Mouse (Mus musculus) large intestine, adult 2 months (tissue): ENCODE measurements around the gene Elf1. TPM values are rescaled to one million over a fixed set of nuclear protein-coding genes. Genes with fewer than 3 reads are reported as not detected.

Experiments used
- DNase-seq: peaks from one replicate; pipeline ENCODE4 v3.0.0-alpha.2; 2012; ENCODE audit warnings: low read depth, low spot score
- WGBS: fragments of 180-500 bp; shearing (Covaris S2); methylation state at CpG from one replicate; pipeline ENCODE4 v1.1.7; 2018; 5-methylcytosine and 5-hydroxymethylcytosine counted together
- polyA plus RNA-seq: library from polyadenylated mRNA; depleted of rRNA; stranded (reverse); fragments of >200 nt; gene quantifications from 2 replicates; pipeline ENCODE4 v1.2.3, GENCODE M21; 2012

The Elf1 gene
- polyA plus RNA-seq, 1 experiment: 12.0 TPM

- no peak for DNase-seq
Observed at GRCm38 (mm10) chr14:79537921-79538320, 56.9 kb downstream of the Elf1 start.

GRCm38 (mm10) chr14:79541606-79542005 lies 60.6 kb downstream of the Elf1 start:
- DNase-seq: no peak

DNA sequence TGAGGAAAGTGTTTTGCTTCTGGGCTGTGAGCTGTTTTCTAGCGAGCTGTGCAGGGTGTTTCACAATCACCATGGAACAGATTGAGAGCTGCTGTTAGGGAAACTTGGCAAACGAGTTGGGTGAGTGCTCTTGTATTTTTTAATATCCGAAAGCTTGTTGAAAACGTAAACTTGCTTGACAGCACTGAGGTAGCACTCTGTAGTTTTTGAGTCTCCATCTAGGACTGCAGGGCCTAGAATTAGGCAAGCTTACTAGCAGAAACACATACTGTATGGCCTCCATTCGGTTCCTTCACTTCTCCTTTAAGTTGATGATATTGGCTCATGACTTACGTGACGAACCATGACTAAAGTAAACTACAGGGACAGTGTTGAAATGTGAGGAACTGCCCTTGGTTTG lies 68.3 kb downstream of the Elf1 start:
- no peak for DNase-seq

DNA sequence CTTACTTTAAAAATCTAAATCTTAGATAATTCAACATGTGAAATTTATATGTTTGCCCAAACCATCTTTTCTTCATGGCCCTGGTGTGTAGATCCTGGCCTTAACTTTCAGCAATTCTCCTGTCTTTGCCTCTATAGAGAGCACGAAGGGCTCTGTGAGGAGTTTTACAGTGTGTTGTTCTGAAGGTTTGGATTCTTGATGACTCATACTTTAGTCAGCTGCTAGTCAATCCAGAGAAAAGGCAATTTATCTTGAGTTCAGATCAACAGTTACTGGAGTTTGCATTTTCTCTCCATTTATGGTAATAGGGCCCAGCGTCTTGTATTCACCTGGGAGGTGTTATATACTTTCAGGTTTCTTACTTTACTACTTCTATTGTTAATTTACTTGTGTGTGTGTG lies 70.9 kb downstream of the Elf1 start:
- DNase-seq: no peak
- 23% methylated on average over 2 of the region's 2 CpGs for WGBS

More for the DNA sequence above, 68.3 kb downstream of the Elf1 start:
- WGBS: 20% methylated on average over 7 of the region's 7 CpGs

GRCm38 (mm10) chr14:79552854-79553253 lies 71.9 kb downstream of the Elf1 start:
- no peak for DNase-seq
- 100% methylated on average over 1 of the region's 1 CpGs for WGBS

DNA sequence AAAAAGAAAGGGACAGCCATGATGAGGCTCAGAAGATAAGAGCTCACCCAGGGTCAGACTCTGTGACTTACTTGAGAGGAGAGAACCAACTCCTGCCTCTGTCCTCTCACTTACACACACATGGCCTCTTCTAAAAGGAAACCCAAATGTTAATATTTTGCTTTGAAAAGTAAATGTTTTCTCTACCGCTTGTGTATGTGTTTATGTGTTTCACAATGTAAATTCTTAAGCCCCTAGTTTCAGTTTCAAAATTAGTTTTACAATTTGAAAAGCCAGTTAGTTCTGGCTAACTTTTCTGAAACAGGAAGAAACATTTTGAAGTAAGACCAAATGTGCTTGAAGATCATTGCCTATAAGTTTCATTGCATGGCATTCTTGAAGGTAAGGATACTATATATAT lies 76.8 kb downstream of the Elf1 start:
- 16% methylated on average over 1 of the region's 1 CpGs for WGBS
- DNase-seq: no peak

DNA sequence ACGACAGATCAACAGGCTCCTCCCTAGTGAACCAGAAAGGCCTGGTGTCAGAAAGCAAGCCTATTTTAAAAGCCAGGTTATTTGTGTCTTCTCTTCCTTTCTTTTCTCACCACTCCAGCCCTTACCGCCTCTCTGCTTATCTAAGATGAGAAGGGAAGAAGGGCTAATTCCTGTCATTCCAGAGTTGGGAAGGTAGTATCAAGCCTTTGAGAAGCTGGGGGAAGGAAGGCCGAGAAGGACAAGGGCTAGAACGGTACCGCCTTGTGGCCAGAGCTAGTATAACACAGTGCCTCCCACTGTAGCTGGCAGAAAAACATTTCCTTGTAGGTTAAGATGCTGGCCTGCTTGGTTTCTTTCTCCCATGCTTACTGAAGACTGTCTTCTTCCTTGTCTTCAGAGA lies 81.8 kb downstream of the Elf1 start:
- 13% methylated on average over 5 of the region's 5 CpGs for WGBS
- no peak for DNase-seq

DNA sequence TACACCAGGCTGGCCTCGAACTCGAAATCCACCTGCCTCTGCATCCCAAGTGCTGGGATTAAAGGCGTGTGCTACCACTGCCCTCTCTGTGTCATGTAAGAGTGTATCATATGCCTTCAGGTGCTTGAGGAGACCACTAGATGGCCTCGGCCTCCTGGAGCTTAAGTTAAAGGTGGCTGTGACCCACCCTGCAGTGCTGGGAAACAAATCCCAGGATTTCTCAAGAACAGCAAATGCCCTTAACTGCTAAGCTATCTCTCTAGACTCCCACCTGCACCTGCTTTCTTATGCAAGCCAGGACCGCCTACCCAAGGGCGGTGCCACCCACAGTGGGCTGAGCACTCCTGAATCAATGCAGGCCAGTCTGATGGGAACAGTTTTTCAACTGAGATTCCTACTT lies 83.8 kb downstream of the Elf1 start:
- no peak for DNase-seq

DNA sequence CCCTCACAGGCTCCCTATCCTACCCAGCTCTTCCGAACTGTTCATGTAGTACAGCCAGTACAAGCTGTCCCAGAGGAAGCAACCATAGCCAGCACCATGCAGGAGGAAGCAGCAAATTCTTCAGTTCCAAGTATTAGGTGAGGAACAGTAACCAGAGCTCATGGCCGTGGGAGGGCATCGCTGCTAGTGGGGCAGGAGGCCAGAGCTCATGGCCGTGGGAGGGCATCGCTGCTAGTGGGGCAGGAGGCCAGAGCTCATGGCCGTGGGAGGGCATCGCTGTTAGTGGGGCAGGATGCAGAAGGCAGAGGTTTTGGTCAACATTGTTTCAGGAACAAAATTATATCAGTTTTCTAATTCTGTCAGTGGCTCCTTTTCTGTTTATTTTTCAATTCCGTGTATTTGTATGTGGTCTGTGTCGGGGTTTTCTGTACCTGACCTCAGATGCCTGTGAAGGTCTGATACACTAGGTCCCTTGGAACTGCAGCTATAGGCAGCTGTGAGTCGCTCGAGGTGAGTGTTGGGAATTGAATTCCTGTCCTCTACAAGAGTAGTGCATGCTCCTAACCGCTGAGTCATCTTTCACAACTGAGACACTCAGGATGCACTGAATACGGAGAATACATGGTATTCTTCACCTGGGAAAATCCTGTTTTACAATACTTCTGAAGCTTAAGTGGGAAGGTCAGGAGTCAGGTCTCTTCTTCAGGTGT lies 92.6 kb downstream of the Elf1 start:
- WGBS: 90% methylated on average over 13 of the region's 13 CpGs
- DNase-seq: no peak

More for the DNA sequence above, 83.8 kb downstream of the Elf1 start:
- 83% methylated on average over 6 of the region's 6 CpGs for WGBS

DNA sequence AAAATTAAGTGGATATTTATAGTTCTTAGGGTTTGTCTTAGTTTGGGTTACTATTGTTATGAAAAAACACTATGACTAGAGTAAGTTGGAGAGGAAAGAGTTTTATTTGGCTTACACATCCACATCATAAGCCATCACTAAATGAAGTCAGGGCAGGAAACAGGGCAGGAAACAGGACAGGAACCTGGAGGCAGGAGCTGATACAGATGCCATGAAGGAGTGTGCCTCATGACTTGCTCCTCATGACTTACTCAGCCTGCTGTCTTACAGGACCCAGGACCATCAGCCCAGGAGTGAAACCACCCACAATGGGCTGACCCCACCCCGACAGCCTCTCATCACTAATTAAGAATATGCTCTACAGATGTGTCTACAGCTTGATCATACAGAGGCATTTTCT lies 93.4 kb downstream of the Elf1 start:
- WGBS: 100% methylated on average over 1 of the region's 1 CpGs
- DNase-seq: no peak

DNA sequence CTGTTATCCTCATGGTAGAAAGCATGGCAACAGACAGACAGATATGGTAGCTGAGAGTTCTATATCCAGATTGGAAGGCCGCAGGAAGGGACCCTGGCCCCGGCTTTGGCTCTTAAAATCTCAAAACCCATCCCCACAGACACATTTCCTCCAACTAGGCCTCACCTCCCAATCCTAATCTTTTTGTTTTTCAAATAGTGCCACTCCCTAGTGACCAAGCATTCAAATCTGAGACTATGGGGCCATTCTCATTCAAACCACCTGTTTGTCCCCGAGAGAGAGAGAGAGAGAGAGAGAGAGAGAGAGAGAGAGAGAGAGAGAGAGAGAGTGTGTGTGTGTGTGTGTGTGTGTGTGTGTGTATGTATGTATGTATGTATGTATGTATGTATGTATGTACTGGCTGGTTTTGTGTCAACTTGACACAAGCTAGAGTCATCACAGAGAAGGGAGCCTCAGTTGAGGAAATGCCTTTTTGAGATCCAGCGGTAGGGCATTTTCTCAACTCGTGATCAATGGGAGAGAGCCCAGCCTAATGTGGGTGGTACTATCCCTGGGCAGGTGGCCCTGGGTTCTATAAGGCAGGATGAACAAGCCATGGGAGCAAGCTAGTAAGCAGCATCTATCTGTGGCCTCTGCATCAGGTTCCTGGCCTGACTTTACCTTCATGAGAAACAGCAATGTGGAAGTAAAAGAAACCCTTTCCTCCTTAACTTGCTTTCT lies 102.7 kb downstream of the Elf1 start:
- no peak for DNase-seq
- WGBS: 94% methylated on average over 5 of the region's 5 CpGs

GRCm38 (mm10) chr14:79586499-79587138 lies 105.6 kb downstream of the Elf1 start:
- 28% methylated on average over 16 of the region's 16 CpGs for WGBS
- DNase-seq: no peak

GRCm38 (mm10) chr14:79587139-79587851 lies 106.3 kb downstream of the Elf1 start, which contains the start of gene Sugt1:
Gene Sugt1 (plus strand): TSS chr14:79587691.
- peak; percentile 89 for DNase-seq
- under 1% methylated on average over 60 of the region's 60 CpGs for WGBS

DNA sequence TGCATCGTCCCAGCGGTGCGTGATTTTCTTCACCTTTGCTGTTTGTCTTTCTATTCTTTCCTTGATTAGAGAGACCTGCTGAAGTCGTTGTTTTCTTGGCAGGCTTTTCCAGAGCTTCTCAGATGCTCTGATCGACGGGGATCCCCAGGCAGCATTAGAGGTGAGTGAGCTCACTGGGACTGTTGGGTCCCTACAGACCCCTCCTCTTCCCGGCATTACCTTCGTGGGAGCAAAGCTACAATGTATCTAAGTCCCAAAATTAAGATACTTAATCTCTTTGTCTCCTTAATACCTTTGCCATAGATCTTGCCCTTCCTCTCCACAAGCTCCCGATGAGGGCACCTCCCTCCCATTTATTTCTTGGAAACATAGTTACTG lies 106.8 kb downstream of the Elf1 start:
- no peak for DNase-seq
- WGBS: under 1% methylated on average over 9 of the region's 9 CpGs

DNA sequence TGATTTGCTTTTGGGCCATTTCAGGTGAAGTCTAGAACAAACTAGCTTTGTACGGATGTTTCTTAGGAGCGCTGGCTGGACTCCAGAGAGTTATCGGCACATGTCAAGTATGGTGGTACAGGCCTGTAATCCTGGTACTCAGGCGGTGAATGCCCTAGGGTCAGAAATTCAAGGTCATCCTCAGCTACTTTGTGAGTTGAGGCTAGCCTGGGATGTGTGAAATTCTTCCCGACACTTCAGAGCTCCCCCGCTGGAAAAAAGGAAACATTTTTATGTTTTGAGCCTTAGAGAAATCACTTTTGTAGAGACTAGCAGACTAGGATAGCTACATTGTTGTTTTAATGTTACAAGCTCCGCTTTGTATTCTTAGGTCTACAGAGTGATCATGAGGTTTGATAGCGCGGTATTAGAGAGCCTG lies 107.5 kb downstream of the Elf1 start:
- DNase-seq: no peak
- WGBS: 59% methylated on average over 9 of the region's 9 CpGs

GRCm38 (mm10) chr14:79589401-79589800 lies 108.4 kb downstream of the Elf1 start:
- 86% methylated on average over 6 of the region's 6 CpGs for WGBS
- DNase-seq: no peak

- WGBS: 94% methylated on average over 8 of the region's 8 CpGs
- DNase-seq: no peak
Observed at GRCm38 (mm10) chr14:79590916-79591315, 109.9 kb downstream of the Elf1 start.

- WGBS: 83% methylated on average over 2 of the region's 2 CpGs
- no peak for DNase-seq
Observed at GRCm38 (mm10) chr14:79591611-79592010, 110.6 kb downstream of the Elf1 start.

GRCm38 (mm10) chr14:79594069-79594468 lies 113.1 kb downstream of the Elf1 start:
- 84% methylated on average over 5 of the region's 5 CpGs for WGBS

DNA sequence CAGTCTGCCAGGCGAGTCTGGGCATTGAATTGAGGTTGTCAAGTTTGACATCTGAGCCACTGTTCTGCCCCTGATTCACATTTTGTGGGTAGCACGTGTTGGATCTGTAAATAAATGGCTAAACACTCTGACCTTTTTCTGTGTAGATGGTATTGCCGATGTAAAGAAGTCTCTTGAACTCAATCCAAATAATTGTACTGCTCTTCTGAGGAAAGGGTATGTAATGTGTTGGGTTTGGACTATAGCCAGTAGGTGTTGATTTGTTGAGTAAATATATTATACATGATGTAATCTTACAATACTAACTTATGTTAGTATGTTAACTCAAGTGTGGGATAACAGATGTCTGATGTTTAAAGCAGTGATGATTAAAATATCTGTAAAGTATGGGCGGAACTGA lies 115.6 kb downstream of the Elf1 start:
- WGBS: 29% methylated on average over 4 of the region's 4 CpGs
- DNase-seq: no peak

More at GRCm38 (mm10) chr14:79594069-79594468, 113.1 kb downstream of the Elf1 start:
- DNase-seq: no peak
